Mouse (Mus musculus) brain, adult 2 months (tissue): ENCODE measurements at regions not wholly inside any gene's neighbourhood (a gene's known extent, or its start where the extent isn't known, plus 50 kb on each side); places are given as distances from the start of the nearest gene placed in this dataset.
A peak's percentile ranks its signal among the peaks of the same experiment; 100 is the strongest.

Experiments
- DNase-seq: peaks from one replicate; pipeline ENCODE4 v3.0.0; 2011; ENCODE audit warnings: low read depth, low spot score

- DNase-seq: no peak
These were observed 53.8 kb upstream of the Phc1 start for GRCm38 (mm10) chr6:122394160-122394559.

DNA sequence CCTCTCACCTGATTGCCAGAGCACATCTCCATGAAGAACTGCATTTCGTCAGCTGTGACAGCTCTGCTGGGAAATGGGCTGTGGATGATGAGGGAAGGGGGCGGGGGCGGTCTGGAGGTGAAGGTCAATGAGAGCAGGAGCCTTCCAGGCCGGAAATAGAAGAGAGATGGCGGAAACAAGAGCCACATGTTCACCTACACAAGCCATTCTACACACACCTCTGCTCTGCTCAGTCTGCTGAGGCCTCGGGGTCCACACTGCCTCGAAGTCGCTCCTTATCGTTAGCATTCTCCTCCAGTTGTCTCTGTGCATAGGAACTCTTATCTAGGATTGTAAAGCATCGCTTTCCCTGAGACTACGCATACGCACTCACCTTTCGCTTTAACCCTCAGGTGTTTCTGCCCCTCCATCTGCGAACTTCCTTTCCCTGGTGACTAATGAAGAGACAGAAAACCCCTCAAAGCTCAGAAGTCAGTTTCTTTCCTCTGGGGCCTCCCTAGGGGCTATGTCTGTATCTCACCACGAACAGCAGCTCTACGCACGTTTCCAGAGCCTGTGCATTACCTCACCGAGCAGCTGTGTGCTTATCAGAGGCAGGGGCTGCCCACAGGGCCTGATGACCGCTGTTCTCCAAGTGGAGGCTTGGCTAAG lies 53.0 kb upstream of the Phc1 start:
- no peak for DNase-seq

GRCm38 (mm10) chr6:122391725-122392667 lies 51.6 kb upstream of the Phc1 start:
- peak; percentile 87 for DNase-seq

- no peak for DNase-seq
These were observed 50.8 kb upstream of the Phc1 start for GRCm38 (mm10) chr6:122391126-122391525.

DNA sequence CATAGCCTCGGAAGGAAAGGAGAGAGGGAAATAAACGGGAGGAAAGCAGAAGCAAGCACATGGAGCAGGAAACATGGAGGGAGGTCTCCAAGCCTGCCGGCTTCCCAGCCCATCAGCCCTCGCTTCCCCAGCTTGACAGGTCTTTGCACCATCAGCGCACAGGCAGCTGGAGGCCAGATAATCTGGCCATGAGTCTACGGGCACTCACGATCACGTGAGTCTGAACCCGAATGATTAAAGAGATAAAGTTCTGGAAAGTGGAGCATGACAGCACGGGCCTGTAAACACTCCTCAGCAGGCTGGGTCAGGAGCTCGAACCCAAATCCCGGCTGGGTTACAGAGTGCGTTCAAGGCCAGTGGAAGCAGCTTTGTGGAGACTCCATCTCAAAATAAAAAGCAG lies 50.4 kb upstream of the Phc1 start:
- DNase-seq: no peak
